Mouse (Mus musculus): ENCODE results near the gene Cxcl2. TPM values are rescaled to one million over a fixed set of nuclear protein-coding genes. Genes with fewer than 3 reads are reported as not detected.

Gene Cxcl2
- polyA plus RNA-seq, 1 experiment from 2014 or later: not detected

- ATAC-seq (ENCODE audit: low FRiP score, low TSS enrichment): no peak
- WGBS: 91% methylated on average over 2 of the region's 2 CpGs
These were observed 33.0 kb downstream of the Cxcl2 start for GRCm38 (mm10) chr5:90936706-90937105.

GRCm38 (mm10) chr5:90945453-90945852, 41.8 kb downstream of the Cxcl2 start:
- H3K36me3 ChIP-seq (ENCODE audit: control insufficient read depth, insufficient read depth, low read length): peaks cover 9% of the 10 kb centered on the region; the same call in 1 of the 2 replicates
- no peaks in the 10 kb centered on the region for H3K9me3 ChIP-seq (ENCODE audit: control insufficient read depth, low read length)
- no peak for DNase-seq
- H3K4me2 ChIP-seq (ENCODE audit: low read length): no peak overlapping the region
- H3K4me3 ChIP-seq (replicated peaks; ENCODE audit: low read depth, low read length): no peak overlapping the region
- H3K27me3 ChIP-seq (ENCODE audit: control insufficient read depth, insufficient read depth, low read length): no peaks in the 10 kb centered on the region
- ATAC-seq (ENCODE audit: low FRiP score, low TSS enrichment): no peak
- 96% methylated on average over 2 of the region's 2 CpGs for WGBS
- no peaks in the 10 kb centered on the region for H3K4me1 ChIP-seq (ENCODE audit: control insufficient read depth, insufficient read depth, low read length)
- no peak overlapping the region for H3K27ac ChIP-seq (replicated peaks; ENCODE audit: low read depth, low read length)
- no peak overlapping the region for H3K9ac ChIP-seq (replicated peaks; ENCODE audit: low read length)

More at GRCm38 (mm10) chr5:90936706-90937105, 33.0 kb downstream of the Cxcl2 start:
- Histone ChIP-seq H3K4me2 (ENCODE audit: low read length) (no peak overlapping the region), H3K27ac (replicated peaks; ENCODE audit: low read depth, low read length) (no peak overlapping the region), H3K27me3 (ENCODE audit: control insufficient read depth, insufficient read depth, low read length) (no peaks in the 10 kb centered on the region), H3K4me1 (ENCODE audit: control insufficient read depth, insufficient read depth, low read length) (peaks cover 10% of the 10 kb centered on the region; the same call in 1 of the 2 replicates), H3K9me3 (ENCODE audit: control insufficient read depth, low read length) (no peaks in the 10 kb centered on the region), H3K9ac (replicated peaks; ENCODE audit: low read length) (no peak overlapping the region), H3K4me3 (replicated peaks; ENCODE audit: low read depth, low read length) (no peak overlapping the region), H3K36me3 (ENCODE audit: control insufficient read depth, insufficient read depth, low read length) (peaks cover 5% of the 10 kb centered on the region)
- DNase-seq: no peak

- Histone ChIP-seq H3K27ac (replicated peaks; ENCODE audit: low read depth, low read length) (no peak overlapping the region), H3K36me3 (ENCODE audit: control insufficient read depth, insufficient read depth, low read length) (peaks cover 9% of the 10 kb centered on the region; the same call in 1 of the 2 replicates), H3K9me3 (ENCODE audit: control insufficient read depth, low read length) (no peaks in the 10 kb centered on the region), H3K9ac (replicated peaks; ENCODE audit: low read length) (no peak overlapping the region), H3K4me3 (replicated peaks; ENCODE audit: low read depth, low read length) (no peak overlapping the region), H3K4me1 (ENCODE audit: control insufficient read depth, insufficient read depth, low read length) (no peaks in the 10 kb centered on the region), H3K4me2 (ENCODE audit: low read length) (no peak overlapping the region), H3K27me3 (ENCODE audit: control insufficient read depth, insufficient read depth, low read length) (no peaks in the 10 kb centered on the region)
- no peak for DNase-seq
- no peak for ATAC-seq (ENCODE audit: low FRiP score, low TSS enrichment)
- 88% methylated on average over 15 of the region's 15 CpGs for WGBS
These were observed 45.8 kb downstream of the Cxcl2 start for GRCm38 (mm10) chr5:90949499-90949898.

- Histone ChIP-seq H3K9me3 (ENCODE audit: control insufficient read depth, low read length) (no peaks in the 10 kb centered on the region), H3K4me2 (ENCODE audit: low read length) (no peak overlapping the region), H3K9ac (replicated peaks; ENCODE audit: low read length) (no peak overlapping the region), H3K27me3 (ENCODE audit: control insufficient read depth, insufficient read depth, low read length) (no peaks in the 10 kb centered on the region), H3K36me3 (ENCODE audit: control insufficient read depth, insufficient read depth, low read length) (peaks cover 9% of the 10 kb centered on the region; the same call in 1 of the 2 replicates), H3K27ac (replicated peaks; ENCODE audit: low read depth, low read length) (no peak overlapping the region), H3K4me1 (ENCODE audit: control insufficient read depth, insufficient read depth, low read length) (no peaks in the 10 kb centered on the region), H3K4me3 (replicated peaks; ENCODE audit: low read depth, low read length) (no peak overlapping the region)
- ATAC-seq (ENCODE audit: low FRiP score, low TSS enrichment) (peak; percentile 69), DNase-seq (peak; percentile 51)
- WGBS: 43% methylated on average over 2 of the region's 2 CpGs
These were observed 47.8 kb downstream of the Cxcl2 start for GRCm38 (mm10) chr5:90951475-90951874.

GRCm38 (mm10) chr5:90952731-90953481, 49.2 kb downstream of the Cxcl2 start:
- DNase-seq (peak; percentile 47), ATAC-seq (ENCODE audit: low FRiP score, low TSS enrichment) (no peak)
- Histone ChIP-seq H3K27me3 (ENCODE audit: control insufficient read depth, insufficient read depth, low read length) (no peaks in the 10 kb centered on the region), H3K27ac (replicated peaks; ENCODE audit: low read depth, low read length) (no peak overlapping the region), H3K9me3 (ENCODE audit: control insufficient read depth, low read length) (no peaks in the 10 kb centered on the region), H3K4me2 (ENCODE audit: low read length) (no peak overlapping the region), H3K4me3 (replicated peaks; ENCODE audit: low read depth, low read length) (no peak overlapping the region), H3K9ac (replicated peaks; ENCODE audit: low read length) (no peak overlapping the region), H3K36me3 (ENCODE audit: control insufficient read depth, insufficient read depth, low read length) (peaks cover 9% of the 10 kb centered on the region; the same call in 1 of the 2 replicates), H3K4me1 (ENCODE audit: control insufficient read depth, insufficient read depth, low read length) (no peaks in the 10 kb centered on the region)
- WGBS: 85% methylated on average over 8 of the region's 8 CpGs

Other genes with a start within 250 kb of the Cxcl2 start
- gene Cxcl5, start 144.5 kb upstream of the Cxcl2 start, polyA plus RNA-seq (2014; fragmentation: Nextera tagmentation; extraction: Ambion mirVana): 0.18 TPM in 1 of 2 replicates, not detected in the other
- 0.27 and 0.99 TPM in 2 replicates for gene Ppbp, start 135.4 kb upstream of the Cxcl2 start, polyA plus RNA-seq (2014; fragmentation: Nextera tagmentation; extraction: Ambion mirVana)
- 2.9 and 40.6 TPM in 2 replicates for gene Pf4, start 131.4 kb upstream of the Cxcl2 start, polyA plus RNA-seq (2014; fragmentation: Nextera tagmentation; extraction: Ambion mirVana)
- gene Cxcl3, start 117.8 kb upstream of the Cxcl2 start, polyA plus RNA-seq (2014; fragmentation: Nextera tagmentation; extraction: Ambion mirVana): not detected in 2 replicates
- gene Cxcl15, start 109.3 kb upstream of the Cxcl2 start, polyA plus RNA-seq (2014; fragmentation: Nextera tagmentation; extraction: Ambion mirVana): not detected in 2 replicates
- not detected in 2 replicates for gene Cxcl1, start 12.6 kb upstream of the Cxcl2 start, polyA plus RNA-seq (2014; fragmentation: Nextera tagmentation; extraction: Ambion mirVana)
- gene Mthfd2l, start 27.2 kb downstream of the Cxcl2 start, polyA plus RNA-seq (2014; fragmentation: Nextera tagmentation; extraction: Ambion mirVana): 83.8 and 94.4 TPM in 2 replicates
- gene Epgn, start 123.6 kb downstream of the Cxcl2 start, polyA plus RNA-seq (2014; fragmentation: Nextera tagmentation; extraction: Ambion mirVana): 0.28 TPM in 1 of 2 replicates, not detected in the other
- gene Ereg, start 170.8 kb downstream of the Cxcl2 start, polyA plus RNA-seq (2014; fragmentation: Nextera tagmentation; extraction: Ambion mirVana): not detected in 2 replicates
- gene Areg, start 235.7 kb downstream of the Cxcl2 start, polyA plus RNA-seq (2014; fragmentation: Nextera tagmentation; extraction: Ambion mirVana): 0.30 TPM in 1 of 2 replicates, not detected in the other